Mouse (Mus musculus) hindbrain, embryonic 10.5 days (tissue): ENCODE measurements around the gene Gm42957. TPM values are rescaled to one million over a fixed set of nuclear protein-coding genes. Genes with fewer than 3 reads are reported as not detected.
"Not testable (repeated sequence)": the region's sequence is repeated elsewhere in the genome, so short reads cannot be mapped to it uniquely, and the experiment has no call there.

Source experiments
- DNase-seq: peaks from one replicate; pipeline ENCODE4 v3.0.0-alpha.2; 2017; ENCODE audit warnings: low spot score
- H3K27ac ChIP-seq: fragments of 300-500 bp; sonication (generic); 2 replicates; pipeline ENCODE4 v1.5.1; 2016; ENCODE audit warnings: mild to moderate bottlenecking, moderate library complexity
- H3K27me3 ChIP-seq: fragments of 300-500 bp; sonication (generic); 2 replicates; pipeline ENCODE4 v1.6.1; 2016; ENCODE audit warnings: mild to moderate bottlenecking; ENCODE audit not compliant: poor library complexity, insufficient read depth, severe bottlenecking
- H3K36me3 ChIP-seq: fragments of 300-500 bp; sonication (generic); 2 replicates; pipeline ENCODE4 v1.6.1; 2016; ENCODE audit warnings: mild to moderate bottlenecking, moderate library complexity
- H3K4me1 ChIP-seq: fragments of 300-500 bp; sonication (generic); replicated peaks from 2 replicates; pipeline ENCODE4 v1.6.1; 2016; ENCODE audit warnings: mild to moderate bottlenecking
- H3K4me3 ChIP-seq: fragments of 300-500 bp; sonication (generic); 2 replicates; pipeline ENCODE4 v1.5.1; 2016; ENCODE audit warnings: mild to moderate bottlenecking, moderate library complexity
- H3K9me3 ChIP-seq: fragments of 300-500 bp; sonication (generic); 2 replicates; pipeline ENCODE4 v1.6.1; 2016; ENCODE audit warnings: mild to moderate bottlenecking, moderate library complexity
- WGBS: fragments of 180-500 bp; shearing (Covaris S2); methylation state at CpG from one replicate; pipeline ENCODE4 v1.1.7; 2016; 5-methylcytosine and 5-hydroxymethylcytosine counted together
- polyA plus RNA-seq: library from polyadenylated mRNA; unstranded; fragments of >200 nt; fragmentation: Nextera tagmentation; extraction: Ambion mirVana; gene quantifications from 2 replicates; pipeline ENCODE4 v1.2.1, GENCODE M21; 2016

Gene Gm42957
- polyA plus RNA-seq, 1 experiment from 2014 or later = 0.13 TPM

GRCm38 (mm10) chr3:96684822-96685156 is 49.5 kb downstream of the Gm42957 start:
- peaks cover 33% of the 10 kb centered on the region for H3K4me1 ChIP-seq
- WGBS = 38% methylated on average over 28 of the region's 28 CpGs
- H3K27ac ChIP-seq = no peak overlapping the region
- peak overlapping the region; percentile 41 for H3K4me3 ChIP-seq
- no peaks in the 10 kb centered on the region for H3K36me3 ChIP-seq
- peaks cover 62% of the 10 kb centered on the region for H3K27me3 ChIP-seq
- H3K9me3 ChIP-seq = no peaks in the 10 kb centered on the region
- DNase-seq = peak; percentile 23

DNA sequence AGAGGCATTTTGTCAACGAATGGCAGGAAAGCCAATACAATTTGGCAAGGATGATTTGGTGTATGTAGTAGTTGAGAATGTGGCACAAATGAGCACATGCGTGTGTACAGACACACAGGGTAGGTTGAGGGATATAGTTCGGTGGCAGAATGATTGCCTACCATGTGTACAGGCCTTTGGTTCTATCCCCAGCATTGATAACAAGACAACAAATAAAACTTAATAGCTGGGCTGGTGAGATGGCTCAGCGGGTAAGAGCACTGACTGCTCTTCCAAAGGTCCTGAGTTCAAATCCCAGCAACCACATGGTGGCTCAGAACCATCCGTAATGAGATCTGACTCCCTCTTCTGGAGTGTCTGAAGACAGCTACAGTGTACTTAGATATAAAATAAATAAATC is 50.8 kb downstream of the Gm42957 start:
- not testable (repeated sequence) for H3K36me3 ChIP-seq, H3K9me3 ChIP-seq, DNase-seq, H3K27ac ChIP-seq, H3K4me3 ChIP-seq
- WGBS = 96% methylated on average over 5 of the region's 5 CpGs
- H3K4me1 ChIP-seq = peaks cover 32% of the 10 kb centered on the region
- peaks cover 53% of the 10 kb centered on the region for H3K27me3 ChIP-seq

DNA sequence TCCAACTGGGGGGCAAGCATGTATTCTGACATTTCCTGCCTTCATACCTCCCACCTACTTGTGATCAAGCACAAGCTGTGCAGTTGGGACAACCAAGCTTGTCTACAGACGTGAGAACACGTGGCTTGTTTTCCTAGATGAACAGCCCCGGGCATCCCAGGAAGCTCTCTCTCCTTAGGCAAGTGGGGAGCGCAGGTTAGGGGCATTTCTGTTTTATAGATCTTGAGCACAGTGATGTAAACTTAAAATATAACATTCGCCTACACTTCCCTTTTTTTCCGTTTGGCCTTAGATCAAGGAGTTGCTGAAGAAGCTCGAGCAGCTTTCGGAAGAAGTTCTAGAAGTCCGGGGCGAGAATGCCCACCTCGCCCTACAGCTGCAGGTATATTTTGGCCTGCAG is 53.6 kb downstream of the Gm42957 start:
- Histone ChIP-seq H3K4me3 (no peak overlapping the region), H3K36me3 (no peaks in the 10 kb centered on the region), H3K4me1 (peaks cover 31% of the 10 kb centered on the region), H3K9me3 (no peaks in the 10 kb centered on the region), H3K27me3 (peaks cover 33% of the 10 kb centered on the region), H3K27ac (no peak overlapping the region)
- DNase-seq = no peak
- WGBS = 85% methylated on average over 11 of the region's 11 CpGs

DNA sequence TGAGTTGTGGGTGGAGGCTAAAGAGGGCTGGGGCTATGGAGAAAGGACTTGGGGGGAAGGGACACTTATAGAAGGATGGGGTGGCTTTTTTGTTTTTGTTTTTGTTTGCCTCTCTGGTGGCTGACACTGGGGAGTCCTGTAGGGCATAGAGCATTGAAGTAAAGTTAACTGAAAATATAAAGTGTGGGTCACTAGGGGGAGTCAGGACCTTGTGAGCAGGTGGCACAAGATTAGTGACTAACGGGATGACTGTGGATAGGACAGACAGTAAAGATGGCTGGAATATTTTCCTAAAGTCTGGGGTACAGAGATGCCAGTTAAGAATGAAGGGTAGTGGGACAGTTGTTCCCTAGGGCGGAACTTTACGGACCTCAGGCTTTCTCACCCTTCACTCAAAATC is 55.0 kb downstream of the Gm42957 start:
- peaks cover 21% of the 10 kb centered on the region for H3K4me1 ChIP-seq
- H3K27me3 ChIP-seq = peaks cover 19% of the 10 kb centered on the region
- no peak overlapping the region for H3K4me3 ChIP-seq
- no peaks in the 10 kb centered on the region for H3K9me3 ChIP-seq
- no peak overlapping the region for H3K27ac ChIP-seq
- WGBS = 50% methylated on average over 3 of the region's 3 CpGs
- no peak for DNase-seq
- no peaks in the 10 kb centered on the region for H3K36me3 ChIP-seq

DNA sequence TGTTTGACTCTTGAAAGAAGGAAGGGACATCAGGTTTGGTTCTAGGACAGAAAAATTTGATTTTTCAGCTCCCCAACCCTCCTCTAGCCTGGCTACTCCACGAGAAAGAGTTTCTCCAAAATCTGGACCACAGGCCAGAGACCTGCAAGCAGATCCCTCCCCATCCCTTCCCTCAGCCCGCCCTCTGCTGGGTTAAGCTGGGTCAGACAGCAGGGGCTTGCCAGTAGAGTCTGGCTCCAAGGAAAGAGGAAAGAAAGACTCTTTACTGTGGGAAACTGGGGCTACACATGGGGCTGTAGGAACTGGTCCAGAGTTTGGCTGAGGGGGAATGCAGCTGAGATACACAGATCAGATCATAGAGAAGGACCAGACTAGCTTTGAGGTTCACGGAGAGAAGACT is 57.2 kb downstream of the Gm42957 start:
- WGBS = 15% methylated on average over 3 of the region's 3 CpGs
- DNase-seq = peak; percentile 49
- Histone ChIP-seq H3K4me1 (peaks cover 37% of the 10 kb centered on the region), H3K4me3 (no peak overlapping the region), H3K9me3 (no peaks in the 10 kb centered on the region), H3K27me3 (peaks cover 11% of the 10 kb centered on the region; the same call in 1 of the 2 replicates), H3K36me3 (no peaks in the 10 kb centered on the region), H3K27ac (no peak overlapping the region)

DNA sequence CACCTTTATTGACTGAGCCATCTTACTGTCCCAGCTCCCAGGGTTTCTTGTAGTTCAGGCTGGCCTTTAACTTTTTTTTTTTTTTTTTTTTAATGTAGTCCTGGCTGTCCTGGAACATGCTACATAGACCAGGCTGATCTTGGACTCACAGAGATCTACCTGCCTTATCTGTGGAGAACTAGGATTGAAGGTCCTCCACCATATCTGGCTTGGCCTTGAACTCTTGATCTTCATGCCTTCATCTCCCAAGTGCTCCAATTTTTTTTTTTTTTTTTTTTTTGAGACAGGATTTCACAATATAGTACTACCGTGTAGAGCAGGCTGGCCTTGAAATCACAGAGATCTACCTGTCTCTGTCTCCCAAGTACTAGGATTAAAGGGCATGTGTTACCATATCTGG is 58.3 kb downstream of the Gm42957 start:
- Histone ChIP-seq H3K9me3 (no peaks in the 10 kb centered on the region), H3K27me3 (peaks cover 11% of the 10 kb centered on the region; the same call in 1 of the 2 replicates), H3K4me1 (peaks cover 44% of the 10 kb centered on the region), H3K36me3 (no peaks in the 10 kb centered on the region), H3K4me3 (no peak overlapping the region), H3K27ac (no peak overlapping the region)
- DNase-seq = no peak
- 87% methylated on average over 1 of the region's 1 CpGs for WGBS

DNA sequence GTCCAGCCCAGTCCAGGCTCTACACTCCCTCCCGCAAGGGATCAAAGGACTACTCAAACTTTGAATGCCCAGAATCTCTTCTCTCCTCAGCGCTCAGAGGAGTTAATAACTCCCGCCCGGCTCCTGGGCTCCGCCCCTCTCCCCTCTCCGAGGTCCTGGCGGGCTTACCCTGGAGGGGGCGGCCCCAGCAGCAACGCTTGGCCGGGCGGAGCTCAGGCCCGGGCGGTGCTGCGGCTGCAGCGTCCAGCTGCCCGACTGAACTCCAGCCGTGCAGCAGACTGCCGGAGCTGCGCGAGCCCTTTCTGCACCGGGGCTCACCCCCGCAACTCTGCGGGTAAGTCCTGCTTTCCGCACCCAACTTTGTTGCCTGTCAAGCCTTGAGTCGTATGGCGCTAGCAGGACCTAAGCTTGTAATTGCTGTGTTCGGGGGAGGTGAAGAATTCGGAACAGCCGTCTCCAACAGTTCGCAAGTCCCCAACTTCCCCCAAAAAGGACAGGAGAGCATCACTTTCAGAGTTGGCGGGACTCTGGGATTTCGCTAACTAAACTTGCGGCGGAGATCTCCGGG is 61.0 kb downstream of the Gm42957 start, which contains the start of gene Pias3:
Gene Pias3, plus strand, starts transcription at position 187 of the 568 bp plus-strand sequence.
- Histone ChIP-seq H3K27ac (peak within 1 kb of the TSS; percentile 96), H3K27me3 (no peaks in the 10 kb centered on the region), H3K9me3 (no peaks in the 10 kb centered on the region), H3K36me3 (peaks cover 20% of the 10 kb centered on the region), H3K4me3 (peak within 1 kb of the TSS; percentile 79), H3K4me1 (peaks cover 39% of the 10 kb centered on the region)
- peak; percentile 86 for DNase-seq
- WGBS = under 1% methylated on average over 35 of the region's 35 CpGs

GRCm38 (mm10) chr3:96696766-96697732 is 61.8 kb downstream of the Gm42957 start:
- peak; percentile 90 for DNase-seq
- Histone ChIP-seq H3K9me3 (no peaks in the 10 kb centered on the region), H3K27me3 (no peaks in the 10 kb centered on the region), H3K27ac (peak overlapping the region; percentile 96), H3K4me1 (peaks cover 42% of the 10 kb centered on the region), H3K4me3 (peak overlapping the region; percentile 79), H3K36me3 (peaks cover 28% of the 10 kb centered on the region)
- under 1% methylated on average over 85 of the region's 85 CpGs for WGBS

- no peaks in the 10 kb centered on the region for H3K27me3 ChIP-seq
- no peak for DNase-seq
- no peak overlapping the region for H3K4me3 ChIP-seq
- H3K36me3 ChIP-seq = peaks cover 48% of the 10 kb centered on the region
- no peaks in the 10 kb centered on the region for H3K9me3 ChIP-seq
- 55% methylated on average over 19 of the region's 19 CpGs for WGBS
- peaks cover 39% of the 10 kb centered on the region for H3K4me1 ChIP-seq
- 0 out of 2 replicates have a peak overlapping the region, but pooled peaks have one; percentile 29 for H3K27ac ChIP-seq
Measured at GRCm38 (mm10) chr3:96698993-96699690, 63.9 kb downstream of the Gm42957 start.

DNA sequence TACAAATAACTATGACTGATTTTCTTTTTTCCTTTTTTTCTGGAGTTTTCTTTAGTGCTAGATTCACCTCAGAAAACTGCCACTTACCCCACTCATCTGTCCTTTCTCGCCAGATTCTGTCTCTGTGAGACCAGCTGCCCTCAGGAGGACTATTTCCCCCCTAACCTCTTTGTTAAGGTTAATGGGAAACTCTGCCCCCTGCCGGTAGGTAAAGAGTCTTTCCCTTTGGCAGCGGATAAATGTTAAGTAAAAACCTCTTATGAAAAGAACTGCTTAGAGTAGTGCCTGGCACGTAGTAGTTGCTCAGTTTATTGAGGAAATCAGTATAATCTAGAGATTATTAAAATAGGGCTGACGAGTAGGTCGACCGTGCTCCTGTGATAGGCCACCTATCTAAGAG is 65.1 kb downstream of the Gm42957 start:
- 59% methylated on average over 7 of the region's 7 CpGs for WGBS
- H3K4me3 ChIP-seq = no peak overlapping the region
- no peak for DNase-seq
- no peak overlapping the region for H3K27ac ChIP-seq
- H3K4me1 ChIP-seq = peaks cover 37% of the 10 kb centered on the region
- H3K9me3 ChIP-seq = no peaks in the 10 kb centered on the region
- H3K36me3 ChIP-seq = peaks cover 60% of the 10 kb centered on the region
- H3K27me3 ChIP-seq = no peaks in the 10 kb centered on the region

DNA sequence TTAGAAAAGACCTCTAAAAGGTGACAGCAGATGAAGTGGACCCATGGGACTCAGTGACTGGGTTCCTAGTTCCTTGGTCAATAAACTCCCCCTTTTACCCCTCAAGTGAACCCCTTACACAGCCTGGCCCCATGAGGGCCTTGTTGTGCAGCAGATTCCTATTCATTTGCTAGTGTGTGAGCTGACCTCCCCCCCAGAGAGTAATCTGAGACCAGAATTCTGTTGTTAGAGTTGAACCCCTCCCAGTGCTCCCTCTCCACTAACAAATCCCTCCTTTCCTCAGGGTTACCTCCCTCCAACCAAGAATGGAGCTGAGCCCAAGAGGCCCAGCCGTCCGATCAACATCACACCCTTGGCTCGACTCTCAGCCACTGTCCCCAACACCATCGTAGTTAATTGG is 65.7 kb downstream of the Gm42957 start:
- peaks cover 66% of the 10 kb centered on the region for H3K36me3 ChIP-seq
- no peak for DNase-seq
- no peaks in the 10 kb centered on the region for H3K9me3 ChIP-seq
- WGBS = 86% methylated on average over 4 of the region's 4 CpGs
- peaks cover 30% of the 10 kb centered on the region for H3K4me1 ChIP-seq
- H3K27me3 ChIP-seq = no peaks in the 10 kb centered on the region
- H3K4me3 ChIP-seq = no peak overlapping the region
- H3K27ac ChIP-seq = no peak overlapping the region
